Mouse (Mus musculus) colon, adult 2 months (tissue): ENCODE measurements around the gene Tmtc4. TPM values are rescaled to one million over a fixed set of nuclear protein-coding genes. Genes with fewer than 3 reads are reported as not detected.

Experiments used
- polyA plus RNA-seq: library from polyadenylated mRNA; depleted of rRNA; stranded (reverse); fragments of >200 nt; gene quantifications from 2 replicates; pipeline ENCODE4 v1.2.3, GENCODE M21; 2012; rRNA removed

Tmtc4 gene
- 7.3 and 9.2 TPM in 2 replicates for polyA plus RNA-seq

DNA sequence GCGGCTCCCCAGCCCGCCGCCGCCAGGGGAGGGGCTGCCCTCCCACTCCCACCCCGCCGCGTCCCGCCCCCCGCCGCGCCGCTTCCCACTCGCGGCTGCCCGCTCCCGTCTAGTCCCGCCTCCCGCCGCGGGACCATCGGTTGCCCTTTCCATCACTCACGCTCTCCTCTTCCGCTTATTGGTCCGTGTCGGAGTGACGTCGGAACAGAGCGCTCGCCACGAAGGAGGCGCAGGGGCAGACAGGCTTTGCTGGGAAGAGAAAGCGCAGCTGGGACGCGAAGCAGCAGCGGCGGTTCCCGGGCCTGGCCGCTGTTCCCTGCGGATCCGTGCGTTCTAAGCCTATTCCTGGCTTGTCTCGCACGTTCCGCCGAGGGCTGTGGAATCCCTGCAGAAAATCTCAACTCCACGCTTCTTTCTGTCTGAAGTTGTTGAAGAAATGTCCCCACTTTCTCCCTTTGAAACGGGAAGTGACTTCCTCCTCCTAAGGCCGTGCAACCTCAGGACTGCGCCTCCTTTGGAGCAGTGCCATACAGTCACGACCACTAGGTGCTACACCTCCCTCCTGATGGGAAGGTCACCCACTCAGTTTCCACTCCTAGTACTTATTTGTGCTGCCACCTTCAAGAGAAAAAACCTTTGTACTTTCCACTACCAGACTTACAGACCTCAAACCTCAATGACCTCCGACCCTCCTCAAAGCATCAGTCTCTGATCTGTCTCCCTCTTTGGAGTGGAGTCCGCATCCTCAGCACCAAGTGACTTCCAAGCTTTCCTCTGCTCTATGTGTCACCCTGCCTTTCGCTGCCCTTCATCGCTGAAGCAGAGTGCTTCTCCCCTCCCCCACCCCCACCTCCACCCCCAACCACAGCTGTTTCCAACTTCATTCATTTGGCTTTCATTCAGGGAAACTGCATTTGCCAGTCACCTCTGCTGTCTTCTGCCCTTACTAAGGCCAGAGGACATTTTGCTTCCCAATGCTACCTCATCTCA is at the start of gene Tmtc4:
Gene Tmtc4 (minus strand): TSS at position 810 of the 990 bp plus-strand sequence.

DNA sequence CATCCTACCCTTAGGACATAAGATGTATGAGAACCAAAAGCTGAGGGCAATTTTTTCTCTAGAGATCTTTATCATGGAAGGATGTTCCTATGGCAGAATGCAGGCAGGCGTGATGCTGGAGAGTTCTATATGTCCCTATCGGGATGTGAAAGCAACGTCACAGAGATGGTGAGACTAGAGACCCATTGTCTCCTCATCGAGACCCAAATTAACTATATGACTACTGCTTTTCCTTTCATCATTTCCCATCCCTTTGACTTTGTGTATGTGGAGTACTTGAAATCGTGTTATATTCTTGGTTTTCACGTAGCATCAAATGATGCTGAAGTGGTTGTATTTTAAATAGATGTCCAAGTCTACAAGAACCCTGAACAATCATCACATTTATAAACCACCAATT is 70.2 kb downstream of the Tmtc4 start, which contains the start of gene Ggact:
Gene Ggact (minus strand): TSS at position 101 of the 400 bp plus-strand sequence.

Other genes starting within 250 kb of the Tmtc4 start
- gene Ggact, start 70.3 kb downstream of the Tmtc4 start, polyA plus RNA-seq: 98.7 and 102 TPM in 2 replicates